Mouse (Mus musculus): Measurements from ENCODE around the gene Vrk2. TPM values are rescaled to one million over a fixed set of nuclear protein-coding genes. Genes with fewer than 3 reads are reported as not detected.
A peak's percentile ranks its signal among the peaks of the same experiment; 100 is the strongest.

Vrk2 gene
- polyA plus RNA-seq, 1 experiment from 2014 or later = 2.0 TPM

DNA sequence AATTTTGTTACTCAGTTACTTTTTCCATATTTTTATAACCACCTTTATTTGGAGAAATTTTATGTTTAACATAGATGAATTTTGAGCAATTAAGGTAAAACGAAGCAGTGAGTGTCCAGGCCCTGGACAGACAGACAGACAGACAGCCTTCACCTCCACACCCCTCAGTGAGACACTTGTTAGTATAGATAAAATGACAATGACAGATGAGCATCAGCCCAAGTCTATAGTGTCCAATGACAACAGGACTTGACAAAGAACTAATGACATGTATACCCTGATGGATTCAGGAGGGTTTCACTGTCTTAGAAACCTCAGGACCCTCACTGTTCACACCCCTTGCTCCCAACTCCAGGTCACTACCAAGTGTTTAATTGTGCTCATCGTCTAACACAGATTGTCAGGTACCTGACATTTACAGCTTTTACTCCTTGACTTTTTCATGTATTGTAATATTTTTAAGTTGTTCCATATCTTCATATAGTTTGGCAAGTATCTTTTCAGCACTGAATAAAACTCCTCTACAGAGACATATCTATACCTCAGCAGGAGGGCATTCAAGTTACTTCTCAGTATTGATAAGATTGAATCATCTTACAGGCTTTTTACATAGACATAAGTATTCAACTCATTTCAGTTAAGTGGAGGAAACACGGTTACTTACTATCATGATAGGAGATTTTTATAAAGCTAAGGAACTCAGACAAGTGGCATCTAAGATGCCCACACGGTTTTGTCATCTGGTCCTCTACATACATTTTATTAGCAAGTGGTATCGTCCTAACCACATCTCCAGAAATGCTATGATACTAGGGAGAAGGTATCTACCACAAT, 60.6 kb downstream of the Vrk2 start:
- Histone ChIP-seq H3K27me3 (replicated peaks) (no peaks in the 10 kb centered on the region), H3K9ac (no peak overlapping the region), H3K9me3 (no peaks in the 10 kb centered on the region), H3K4me3 (no peak overlapping the region), H3K4me1 (no peaks in the 10 kb centered on the region), H3K27ac (no peak overlapping the region), H3K4me2 (no peak overlapping the region), H3K36me3 (replicated peaks) (no peaks in the 10 kb centered on the region)
- 91% methylated on average over 5 of the region's 5 CpGs for WGBS
- no peak for ATAC-seq (replicated peaks)

DNA sequence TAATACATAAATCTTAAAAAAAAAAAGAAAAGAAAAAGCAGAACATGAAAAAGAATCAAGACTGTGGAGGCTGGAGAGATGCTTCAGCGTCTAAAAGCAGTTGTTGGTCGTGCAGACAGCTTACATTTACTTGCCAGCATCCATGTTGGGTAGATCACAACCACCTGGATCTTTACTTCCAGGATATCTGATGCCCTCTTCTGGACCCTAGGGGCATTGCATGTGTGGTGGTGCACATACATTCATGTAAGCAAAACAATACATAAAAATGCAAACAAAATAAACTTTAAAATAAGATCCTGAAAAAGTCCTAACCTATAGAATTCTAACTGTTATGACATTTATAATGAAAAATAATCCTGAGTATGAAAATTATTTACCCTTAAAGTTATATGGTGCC, 66.9 kb downstream of the Vrk2 start:
- Histone ChIP-seq H3K27me3 (replicated peaks) (no peaks in the 10 kb centered on the region), H3K4me2 (no peak overlapping the region), H3K4me1 (no peaks in the 10 kb centered on the region), H3K4me3 (no peak overlapping the region), H3K9ac (no peak overlapping the region), H3K36me3 (replicated peaks) (no peaks in the 10 kb centered on the region), H3K9me3 (no peaks in the 10 kb centered on the region), H3K27ac (no peak overlapping the region)
- no peak for ATAC-seq (replicated peaks)
- 94% methylated on average over 2 of the region's 2 CpGs for WGBS

DNA sequence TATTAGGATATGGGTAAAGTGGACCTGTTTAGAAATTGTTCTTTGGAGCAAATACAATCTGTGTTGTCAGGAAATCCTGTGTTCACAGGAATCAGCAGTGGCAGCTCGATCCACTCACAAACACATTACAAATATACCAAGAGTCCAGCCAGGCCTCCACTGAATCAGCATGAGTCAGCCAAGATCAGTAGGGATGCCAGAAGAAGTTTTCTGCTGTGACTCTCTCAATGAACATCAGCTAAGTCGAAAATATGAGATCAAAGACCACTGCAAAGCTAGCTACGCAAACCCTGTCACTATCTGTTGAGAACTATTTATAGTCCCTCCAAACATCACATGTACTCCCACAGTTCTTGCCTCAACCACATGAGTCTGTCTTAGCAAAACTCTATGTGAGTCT, 74.8 kb downstream of the Vrk2 start:
- Histone ChIP-seq H3K36me3 (replicated peaks) (no peaks in the 10 kb centered on the region), H3K9me3 (no peaks in the 10 kb centered on the region), H3K9ac (no peak overlapping the region), H3K4me3 (no peak overlapping the region), H3K27ac (no peak overlapping the region), H3K4me1 (no peaks in the 10 kb centered on the region), H3K27me3 (replicated peaks) (no peaks in the 10 kb centered on the region), H3K4me2 (no peak overlapping the region)
- no peak for ATAC-seq (replicated peaks)
- 88% methylated on average over 3 of the region's 3 CpGs for WGBS

DNA sequence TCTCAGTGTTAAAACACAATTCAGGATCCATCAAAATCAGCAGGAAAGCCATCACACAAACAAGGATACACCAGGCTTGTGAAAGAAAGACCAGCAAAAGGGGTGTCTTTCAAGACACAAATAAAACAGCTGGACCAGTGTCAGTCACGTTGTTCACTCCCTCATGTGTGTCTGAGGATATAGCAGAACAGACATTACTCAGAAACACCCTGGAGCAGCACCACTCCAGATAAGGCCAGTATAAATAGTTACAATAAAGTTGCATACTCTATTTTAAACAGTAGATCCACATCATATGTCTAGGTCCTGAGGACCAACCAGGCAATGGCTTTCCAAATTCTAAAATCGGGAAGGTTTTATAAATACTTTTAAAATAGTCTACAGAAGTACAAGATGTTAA, 77.7 kb downstream of the Vrk2 start:
- Histone ChIP-seq H3K9ac (no peak overlapping the region), H3K36me3 (replicated peaks) (no peaks in the 10 kb centered on the region), H3K27me3 (replicated peaks) (no peaks in the 10 kb centered on the region), H3K4me1 (no peaks in the 10 kb centered on the region), H3K4me2 (no peak overlapping the region), H3K27ac (no peak overlapping the region), H3K4me3 (no peak overlapping the region), H3K9me3 (no peaks in the 10 kb centered on the region)
- 71% methylated on average over 2 of the region's 2 CpGs for WGBS
- no peak for ATAC-seq (replicated peaks)

DNA sequence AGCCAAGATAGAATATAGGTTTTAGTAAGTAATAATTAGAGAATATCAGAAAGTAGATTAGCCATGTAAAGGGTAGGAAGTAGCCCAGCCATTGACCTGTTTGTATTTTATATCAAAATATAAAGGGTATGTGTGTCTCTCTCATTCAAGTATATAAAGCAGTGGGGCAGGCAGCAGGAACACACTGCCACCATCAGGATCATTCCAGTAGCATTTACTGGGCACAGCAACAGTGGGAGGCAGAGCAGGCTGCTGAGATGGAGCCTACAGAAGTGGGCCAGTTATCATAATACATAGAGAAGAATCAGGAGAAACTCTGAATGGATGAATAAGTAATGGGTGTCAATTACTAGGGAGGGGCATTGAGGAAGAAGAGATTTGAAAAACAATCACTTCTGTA, 80.1 kb downstream of the Vrk2 start:
- no peaks in the 10 kb centered on the region for H3K4me1 ChIP-seq
- H3K4me2 ChIP-seq = no peak overlapping the region
- H3K4me3 ChIP-seq = no peak overlapping the region
- no peaks in the 10 kb centered on the region for H3K36me3 ChIP-seq (replicated peaks)
- H3K9ac ChIP-seq = no peak overlapping the region
- H3K9me3 ChIP-seq = no peaks in the 10 kb centered on the region
- H3K27me3 ChIP-seq (replicated peaks) = no peaks in the 10 kb centered on the region
- no peak overlapping the region for H3K27ac ChIP-seq
- ATAC-seq (replicated peaks) = no peak

DNA sequence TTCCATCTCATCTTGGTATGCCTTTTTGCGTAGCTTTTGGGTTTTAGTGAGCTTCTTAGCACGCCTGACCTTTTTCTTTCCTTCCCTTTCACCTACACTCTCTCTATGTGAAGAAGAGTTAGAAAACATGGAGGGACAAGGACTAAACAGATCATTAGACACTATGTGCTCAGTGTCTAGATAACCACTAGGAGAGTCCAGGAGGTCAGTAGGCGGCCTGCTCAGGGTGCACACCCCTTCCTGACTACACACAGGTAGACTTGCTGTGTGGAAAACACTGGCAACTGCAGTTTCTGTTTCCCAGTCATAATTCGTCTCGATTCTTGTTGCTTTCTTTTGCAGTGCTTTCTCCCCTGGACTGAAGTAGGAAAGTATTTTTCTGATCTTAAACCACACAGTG, 97.8 kb downstream of the Vrk2 start:
- WGBS = 95% methylated on average over 5 of the region's 5 CpGs
- H3K27me3 ChIP-seq (replicated peaks) = no peaks in the 10 kb centered on the region
- no peaks in the 10 kb centered on the region for H3K36me3 ChIP-seq (replicated peaks)
- no peak overlapping the region for H3K4me3 ChIP-seq
- H3K9ac ChIP-seq = no peak overlapping the region
- no peaks in the 10 kb centered on the region for H3K4me1 ChIP-seq
- H3K27ac ChIP-seq = no peak overlapping the region
- H3K9me3 ChIP-seq = no peaks in the 10 kb centered on the region
- no peak overlapping the region for H3K4me2 ChIP-seq
- ATAC-seq (replicated peaks) = no peak

DNA sequence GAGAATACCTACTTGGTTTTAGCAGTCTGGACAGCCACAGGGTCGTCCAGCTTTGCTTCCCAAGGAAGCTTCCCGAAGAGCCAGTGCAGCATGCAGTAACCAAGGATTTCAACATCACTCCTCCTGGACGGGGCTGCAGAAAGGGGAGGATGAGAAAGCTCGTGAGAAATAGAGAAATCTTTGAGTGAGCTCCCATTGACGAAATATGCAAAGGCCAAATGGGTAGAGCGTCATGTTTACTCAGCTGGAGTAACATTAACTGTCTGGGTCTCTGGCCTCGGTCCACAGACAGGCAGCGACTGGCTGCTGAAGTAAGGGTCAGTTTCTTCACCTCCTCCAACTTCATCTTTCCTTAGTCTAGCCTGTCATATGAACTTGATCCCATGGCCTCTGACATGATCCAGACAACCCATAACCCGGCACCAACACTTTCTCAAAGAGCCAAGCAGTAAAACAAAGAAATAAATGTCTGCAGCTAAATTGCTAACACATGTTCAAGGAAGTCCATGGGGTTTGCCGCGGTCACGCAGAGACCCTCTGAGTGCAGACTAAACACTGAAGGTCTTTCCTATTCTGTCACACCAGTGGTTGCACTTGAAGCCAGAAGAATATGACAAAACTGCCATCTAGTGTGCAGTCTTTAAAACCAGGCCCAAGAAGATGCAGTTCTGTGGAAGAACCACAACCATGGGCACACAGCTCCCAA, 103.9 kb downstream of the Vrk2 start:
- Histone ChIP-seq H3K9ac (no peak overlapping the region), H3K4me3 (no peak overlapping the region), H3K9me3 (no peaks in the 10 kb centered on the region), H3K4me1 (no peaks in the 10 kb centered on the region), H3K27ac (no peak overlapping the region), H3K36me3 (replicated peaks) (no peaks in the 10 kb centered on the region), H3K4me2 (no peak overlapping the region), H3K27me3 (replicated peaks) (no peaks in the 10 kb centered on the region)
- WGBS = 73% methylated on average over 12 of the region's 12 CpGs
- ATAC-seq (replicated peaks) = peak; percentile 80

DNA sequence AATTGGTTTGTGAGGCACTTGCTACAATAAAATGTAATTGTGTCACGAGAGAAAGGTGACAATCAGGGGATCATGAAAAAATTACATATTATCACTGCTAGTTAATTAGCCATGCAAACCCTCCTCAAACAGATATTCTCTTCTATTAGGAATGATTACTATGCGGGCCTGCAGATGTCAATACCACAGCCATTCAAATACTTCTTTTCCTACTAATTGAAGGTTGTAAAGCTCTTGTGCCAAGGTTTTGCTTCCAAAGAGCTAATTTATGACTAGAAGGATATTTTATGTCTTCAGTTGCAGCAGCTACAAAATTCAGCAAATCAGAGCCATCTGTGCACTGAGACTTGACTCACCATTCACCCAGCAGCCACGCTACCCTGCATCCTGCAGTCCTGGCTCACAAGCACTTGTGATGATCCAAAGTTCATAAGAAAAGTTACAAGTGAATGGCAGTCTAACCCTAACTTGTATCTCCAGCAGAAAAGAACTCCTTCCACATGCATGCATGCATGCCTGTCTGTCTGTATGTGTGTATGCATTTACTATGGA, 112.0 kb downstream of the Vrk2 start:
- H3K27ac ChIP-seq = no peak overlapping the region
- ATAC-seq (replicated peaks) = no peak
- H3K36me3 ChIP-seq (replicated peaks) = no peaks in the 10 kb centered on the region
- H3K4me3 ChIP-seq = no peak overlapping the region
- H3K9ac ChIP-seq = no peak overlapping the region
- no peak overlapping the region for H3K4me2 ChIP-seq
- no peaks in the 10 kb centered on the region for H3K4me1 ChIP-seq
- WGBS = 73% methylated on average over 3 of the region's 3 CpGs
- no peaks in the 10 kb centered on the region for H3K9me3 ChIP-seq
- no peaks in the 10 kb centered on the region for H3K27me3 ChIP-seq (replicated peaks)

DNA sequence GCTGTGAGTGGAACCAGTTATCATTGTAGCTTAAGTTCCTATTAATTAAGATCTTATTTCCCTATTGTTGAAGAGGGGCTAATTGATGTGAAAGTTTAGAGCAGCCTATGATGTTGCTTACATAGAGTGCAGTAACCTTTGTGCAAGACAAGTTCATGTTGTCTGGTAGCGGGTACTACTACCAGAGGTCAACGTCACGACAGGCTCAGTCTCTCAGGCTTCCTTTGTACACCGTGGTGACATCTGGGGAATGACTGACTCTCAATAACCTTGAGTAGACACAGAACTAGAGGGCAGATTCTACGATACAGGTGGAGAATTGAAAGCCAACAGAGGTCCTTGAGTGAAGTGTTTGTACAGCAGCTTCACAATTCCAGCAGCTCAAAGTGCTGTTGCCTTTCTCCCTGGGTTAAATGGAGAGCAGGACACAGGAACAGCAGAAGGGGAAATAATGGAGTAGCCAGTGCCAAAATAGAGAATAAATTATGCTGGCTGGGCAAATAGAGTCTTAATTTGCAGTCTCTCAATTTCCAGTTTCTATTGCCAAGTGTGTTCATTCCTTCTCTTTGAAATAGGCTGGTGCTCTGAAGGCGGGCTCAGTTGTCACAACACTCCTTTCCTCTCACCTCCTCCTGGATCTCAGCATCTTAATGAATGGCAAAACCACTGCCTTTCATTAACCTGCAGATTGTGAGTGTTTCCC, 116.6 kb downstream of the Vrk2 start:
- Histone ChIP-seq H3K4me2 (no peak overlapping the region), H3K4me1 (no peaks in the 10 kb centered on the region), H3K4me3 (no peak overlapping the region), H3K27ac (no peak overlapping the region), H3K9ac (no peak overlapping the region), H3K36me3 (replicated peaks) (no peaks in the 10 kb centered on the region), H3K27me3 (replicated peaks) (no peaks in the 10 kb centered on the region), H3K9me3 (no peaks in the 10 kb centered on the region)
- WGBS = 82% methylated on average over 6 of the region's 6 CpGs
- no peak for ATAC-seq (replicated peaks)

DNA sequence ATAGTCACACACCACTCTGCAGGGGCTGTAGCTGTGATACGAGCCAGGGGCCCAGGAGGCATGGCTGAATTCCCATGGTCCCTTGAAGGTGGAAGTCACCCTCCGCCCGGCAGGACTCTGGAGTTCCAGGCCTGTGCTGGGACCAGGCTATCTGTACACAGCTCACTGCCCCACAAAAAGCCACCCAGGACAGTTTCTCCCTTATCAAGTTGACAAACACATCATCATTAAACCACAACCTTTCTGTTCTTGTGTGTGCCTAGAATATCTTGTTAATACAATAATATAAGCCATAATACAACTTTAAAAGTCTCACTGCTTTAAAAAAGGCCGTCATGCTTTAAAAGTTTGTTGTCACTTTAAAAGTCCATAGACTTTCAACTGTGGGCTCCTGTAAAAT, 139.7 kb downstream of the Vrk2 start:
- Histone ChIP-seq H3K4me1 (no peaks in the 10 kb centered on the region), H3K9ac (no peak overlapping the region), H3K4me3 (no peak overlapping the region), H3K27ac (no peak overlapping the region), H3K36me3 (replicated peaks) (no peaks in the 10 kb centered on the region), H3K4me2 (no peak overlapping the region), H3K27me3 (replicated peaks) (no peaks in the 10 kb centered on the region), H3K9me3 (no peaks in the 10 kb centered on the region)
- ATAC-seq (replicated peaks) = no peak
- 90% methylated on average over 4 of the region's 4 CpGs for WGBS

DNA sequence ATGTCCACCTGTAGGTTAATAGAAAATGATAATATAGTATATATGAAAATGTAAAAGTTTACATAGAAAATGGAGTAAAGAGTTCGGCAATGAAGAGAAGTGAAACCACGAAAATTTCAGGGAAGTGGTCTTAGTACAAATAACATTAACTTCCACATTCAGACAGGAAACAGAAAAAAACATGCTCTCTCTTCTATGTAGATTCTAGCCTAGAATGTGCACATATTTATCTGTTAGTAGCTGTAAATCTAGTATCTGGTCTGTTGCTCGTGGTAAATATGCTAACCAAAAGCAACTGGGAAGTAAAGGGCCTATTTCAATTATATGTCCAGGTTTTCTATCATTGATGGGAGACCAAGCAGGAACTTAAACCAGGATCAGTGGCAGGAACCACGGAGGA, 141.1 kb downstream of the Vrk2 start:
- Histone ChIP-seq H3K9me3 (no peaks in the 10 kb centered on the region), H3K4me3 (no peak overlapping the region), H3K27me3 (replicated peaks) (no peaks in the 10 kb centered on the region), H3K4me2 (no peak overlapping the region), H3K4me1 (no peaks in the 10 kb centered on the region), H3K36me3 (replicated peaks) (no peaks in the 10 kb centered on the region), H3K27ac (no peak overlapping the region), H3K9ac (no peak overlapping the region)
- no peak for ATAC-seq (replicated peaks)
- 90% methylated on average over 4 of the region's 4 CpGs for WGBS

DNA sequence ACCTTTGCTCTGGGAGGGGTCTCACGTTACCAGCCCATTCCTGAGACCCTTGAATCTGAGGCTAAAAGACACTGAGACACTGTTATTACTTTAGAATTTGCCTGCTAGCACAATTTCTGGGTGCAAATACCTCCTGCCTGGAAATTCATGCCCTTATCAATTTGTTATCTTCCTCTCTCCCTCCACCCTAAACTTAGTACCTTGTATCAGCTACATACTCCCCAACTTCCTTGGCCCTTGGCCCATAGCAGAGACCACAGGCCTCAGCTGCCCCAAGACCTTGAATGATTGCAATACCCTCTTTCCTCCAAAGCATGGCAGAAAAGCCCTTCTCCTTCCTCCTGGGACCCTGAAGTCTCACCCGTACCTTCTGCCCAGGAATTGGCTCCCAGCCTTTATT, 142.6 kb downstream of the Vrk2 start:
- Histone ChIP-seq H3K4me2 (no peak overlapping the region), H3K27me3 (replicated peaks) (no peaks in the 10 kb centered on the region), H3K9ac (no peak overlapping the region), H3K4me3 (no peak overlapping the region), H3K4me1 (no peaks in the 10 kb centered on the region), H3K27ac (no peak overlapping the region), H3K36me3 (replicated peaks) (no peaks in the 10 kb centered on the region), H3K9me3 (no peaks in the 10 kb centered on the region)
- ATAC-seq (replicated peaks) = no peak
- WGBS = 88% methylated on average over 2 of the region's 2 CpGs
